Mouse (Mus musculus) liver, embryonic 13.5 days (tissue): ENCODE data around the gene Hnf4a. TPM values are rescaled to one million over a fixed set of nuclear protein-coding genes. Genes with fewer than 3 reads are reported as not detected.
A peak's percentile ranks its signal among the peaks of the same experiment; 100 is the strongest.

Source experiments
- ATAC-seq: fragments of 200-750 bp; cut with Nextera tagmentation; 2 replicates; pipeline ENCODE4 v1.8.0; 2017; ENCODE audit warnings: low read depth, mild to moderate bottlenecking, moderate number of reproducible peaks, moderate library complexity
- DNase-seq: peaks from one replicate; pipeline ENCODE4 v3.0.0; 2022
- H3K27ac ChIP-seq: fragments of 300-500 bp; sonication (generic); 2 replicates; pipeline ENCODE4 v1.5.1; 2015; ENCODE audit warnings: moderate library complexity, mild to moderate bottlenecking, inconsistent platforms
- H3K27me3 ChIP-seq: fragments of 300-500 bp; sonication (generic); 2 replicates; pipeline ENCODE4 v1.6.1; 2015; ENCODE audit warnings: mild to moderate bottlenecking, inconsistent platforms
- H3K36me3 ChIP-seq: fragments of 300-500 bp; sonication (generic); 2 replicates; pipeline ENCODE4 v1.6.1; 2015; ENCODE audit warnings: mild to moderate bottlenecking, inconsistent platforms
- H3K4me1 ChIP-seq: fragments of 300-500 bp; sonication (generic); replicated peaks from 2 replicates; pipeline ENCODE4 v1.6.1; 2015; ENCODE audit warnings: inconsistent platforms
- H3K4me2 ChIP-seq: fragments of 300-500 bp; sonication (generic); 2 replicates; pipeline ENCODE4 v1.6.1; 2015; ENCODE audit warnings: inconsistent platforms, mild to moderate bottlenecking, moderate library complexity
- H3K4me3 ChIP-seq: fragments of 300-500 bp; sonication (generic); replicated peaks from 2 replicates; pipeline ENCODE4 v1.5.1; 2015; ENCODE audit warnings: mild to moderate bottlenecking, inconsistent platforms
- H3K9ac ChIP-seq: fragments of 300-500 bp; sonication (generic); 2 replicates; pipeline ENCODE4 v1.6.1; 2015; ENCODE audit warnings: mild to moderate bottlenecking, inconsistent platforms
- H3K9me3 ChIP-seq: fragments of 300-500 bp; sonication (generic); replicated peaks from 2 replicates; pipeline ENCODE4 v1.6.1; 2016; ENCODE audit warnings: inconsistent platforms
- WGBS: fragments of 180-500 bp; shearing (Covaris S2); methylation state at CpG from one replicate; pipeline ENCODE4 v1.1.7; 2015; ENCODE audit not compliant: insufficient replicate concordance; 5-methylcytosine and 5-hydroxymethylcytosine counted together
- polyA plus RNA-seq: library from polyadenylated mRNA; unstranded; fragments of >200 nt; fragmentation: Nextera tagmentation; extraction: Ambion mirVana; gene quantifications from 2 replicates; pipeline ENCODE4 v1.2.1, GENCODE M21; 2015

Hnf4a gene
- polyA plus RNA-seq, 1 experiment from 2014 or later: 12.3 TPM

GRCm38 (mm10) chr2:163534958-163535524 lies 28.4 kb downstream of the Hnf4a start:
- peak overlapping the region; percentile 43; the same call in 1 of the 2 replicates for H3K9ac ChIP-seq
- H3K4me2 ChIP-seq: peak overlapping the region; percentile 55
- 7% methylated on average over 22 of the region's 22 CpGs for WGBS
- no peak overlapping the region for H3K27ac ChIP-seq
- DNase-seq (peak; percentile 57), ATAC-seq (peak; percentile 44)
- H3K27me3 ChIP-seq: no peaks in the 10 kb centered on the region
- H3K4me1 ChIP-seq: peaks cover 33% of the 10 kb centered on the region
- H3K36me3 ChIP-seq: no peaks in the 10 kb centered on the region
- no peaks in the 10 kb centered on the region for H3K9me3 ChIP-seq
- no peak overlapping the region for H3K4me3 ChIP-seq

- WGBS: 65% methylated on average over 5 of the region's 5 CpGs
- no peak for DNase-seq
- H3K4me2 ChIP-seq: no peak overlapping the region
Observed at GRCm38 (mm10) chr2:163537443-163537842, 30.8 kb downstream of the Hnf4a start.

GRCm38 (mm10) chr2:163538410-163538809 lies 31.8 kb downstream of the Hnf4a start:
- 66% methylated on average over 2 of the region's 2 CpGs for WGBS
- Histone ChIP-seq H3K27me3 (0 out of 2 replicates have a peak, but pooled peaks cover 3% of the 10 kb centered on the region), H3K36me3 (no peaks in the 10 kb centered on the region), H3K4me2 (no peak overlapping the region), H3K4me1 (peaks cover 60% of the 10 kb centered on the region), H3K9ac (no peak overlapping the region), H3K4me3 (no peak overlapping the region), H3K9me3 (no peaks in the 10 kb centered on the region), H3K27ac (peak overlapping the region; percentile 82)
- DNase-seq: no peak
- no peak for ATAC-seq

More at GRCm38 (mm10) chr2:163537443-163537842, 30.8 kb downstream of the Hnf4a start:
- H3K9ac ChIP-seq: no peak overlapping the region
- ATAC-seq: no peak
- 0 out of 2 replicates have a peak, but pooled peaks cover 3% of the 10 kb centered on the region for H3K27me3 ChIP-seq
- peaks cover 57% of the 10 kb centered on the region for H3K4me1 ChIP-seq
- no peaks in the 10 kb centered on the region for H3K9me3 ChIP-seq
- no peaks in the 10 kb centered on the region for H3K36me3 ChIP-seq
- H3K4me3 ChIP-seq: no peak overlapping the region
- peak overlapping the region; percentile 82 for H3K27ac ChIP-seq

GRCm38 (mm10) chr2:163539321-163540040 lies 32.9 kb downstream of the Hnf4a start:
- Histone ChIP-seq H3K36me3 (no peaks in the 10 kb centered on the region), H3K27me3 (0 out of 2 replicates have a peak, but pooled peaks cover 3% of the 10 kb centered on the region), H3K4me3 (no peak overlapping the region), H3K4me1 (peaks cover 60% of the 10 kb centered on the region), H3K9me3 (no peaks in the 10 kb centered on the region), H3K4me2 (peak overlapping the region; percentile 37), H3K9ac (no peak overlapping the region), H3K27ac (peak overlapping the region; percentile 82)
- ATAC-seq: peak; percentile 51
- DNase-seq: no peak
- 57% methylated on average over 13 of the region's 13 CpGs for WGBS

GRCm38 (mm10) chr2:163540231-163541117 lies 33.9 kb downstream of the Hnf4a start:
- peak overlapping the region; percentile 82 for H3K27ac ChIP-seq
- peak; percentile 24 for DNase-seq
- 0 out of 2 replicates have a peak, but pooled peaks cover 3% of the 10 kb centered on the region for H3K27me3 ChIP-seq
- 40% methylated on average over 9 of the region's 9 CpGs for WGBS
- no peak overlapping the region for H3K4me3 ChIP-seq
- no peak overlapping the region; the same call in 1 of the 2 replicates for H3K9ac ChIP-seq
- H3K36me3 ChIP-seq: no peaks in the 10 kb centered on the region
- H3K9me3 ChIP-seq: no peaks in the 10 kb centered on the region
- ATAC-seq: peak; percentile 80
- peaks cover 54% of the 10 kb centered on the region for H3K4me1 ChIP-seq
- H3K4me2 ChIP-seq: peak overlapping the region; percentile 37

- H3K4me2 ChIP-seq: peak overlapping the region; percentile 15; the same call in 1 of the 2 replicates
- WGBS: 43% methylated on average over 10 of the region's 10 CpGs
- 0 out of 2 replicates have a peak, but pooled peaks cover 3% of the 10 kb centered on the region for H3K27me3 ChIP-seq
Observed at GRCm38 (mm10) chr2:163541568-163542182, 35.1 kb downstream of the Hnf4a start.

GRCm38 (mm10) chr2:163542674-163543073 lies 36.1 kb downstream of the Hnf4a start:
- peaks cover 40% of the 10 kb centered on the region for H3K4me1 ChIP-seq
- no peak overlapping the region for H3K4me3 ChIP-seq
- no peak overlapping the region for H3K9ac ChIP-seq
- WGBS: 69% methylated on average over 10 of the region's 10 CpGs
- no peaks in the 10 kb centered on the region for H3K36me3 ChIP-seq
- no peak for ATAC-seq
- H3K4me2 ChIP-seq: no peak overlapping the region
- H3K27me3 ChIP-seq: 0 out of 2 replicates have a peak, but pooled peaks cover 3% of the 10 kb centered on the region
- no peak overlapping the region; the same call in 1 of the 2 replicates for H3K27ac ChIP-seq
- DNase-seq: no peak
- H3K9me3 ChIP-seq: no peaks in the 10 kb centered on the region

More at GRCm38 (mm10) chr2:163541568-163542182, 35.1 kb downstream of the Hnf4a start:
- no peak overlapping the region for H3K9ac ChIP-seq
- ATAC-seq (no peak), DNase-seq (no peak)
- no peak overlapping the region for H3K4me3 ChIP-seq
- H3K9me3 ChIP-seq: no peaks in the 10 kb centered on the region
- H3K4me1 ChIP-seq: peaks cover 42% of the 10 kb centered on the region
- no peaks in the 10 kb centered on the region for H3K36me3 ChIP-seq
- H3K27ac ChIP-seq: peak overlapping the region; percentile 82

- Histone ChIP-seq H3K27me3 (0 out of 2 replicates have a peak, but pooled peaks cover 2% of the 10 kb centered on the region), H3K4me3 (peak overlapping the region; percentile 42), H3K36me3 (no peaks in the 10 kb centered on the region), H3K9me3 (no peaks in the 10 kb centered on the region), H3K4me2 (no peak overlapping the region), H3K4me1 (peaks cover 19% of the 10 kb centered on the region), H3K9ac (peak overlapping the region; percentile 44), H3K27ac (peak overlapping the region; percentile 43; the same call in 1 of the 2 replicates)
- ATAC-seq (peak; percentile 79), DNase-seq (no peak)
- 52% methylated on average over 14 of the region's 14 CpGs for WGBS
Observed at GRCm38 (mm10) chr2:163546623-163547318, 40.2 kb downstream of the Hnf4a start.

- WGBS: 51% methylated on average over 6 of the region's 6 CpGs
Observed at GRCm38 (mm10) chr2:163548822-163549221, 42.2 kb downstream of the Hnf4a start.

GRCm38 (mm10) chr2:163549786-163550185 lies 43.2 kb downstream of the Hnf4a start:
- peak overlapping the region; percentile 42 for H3K4me3 ChIP-seq
- H3K4me1 ChIP-seq: peaks cover 34% of the 10 kb centered on the region
- H3K4me2 ChIP-seq: peak overlapping the region; percentile 52
- H3K27me3 ChIP-seq: no peaks in the 10 kb centered on the region
- H3K27ac ChIP-seq: no peak overlapping the region
- ATAC-seq (no peak), DNase-seq (no peak)
- peak overlapping the region; percentile 38; the same call in 1 of the 2 replicates for H3K9ac ChIP-seq
- no peaks in the 10 kb centered on the region for H3K9me3 ChIP-seq
- H3K36me3 ChIP-seq: peaks cover 9% of the 10 kb centered on the region; the same call in 1 of the 2 replicates
- WGBS: 65% methylated on average over 6 of the region's 6 CpGs

More at GRCm38 (mm10) chr2:163548822-163549221, 42.2 kb downstream of the Hnf4a start:
- Histone ChIP-seq H3K4me1 (peaks cover 28% of the 10 kb centered on the region), H3K9ac (peak overlapping the region; percentile 44), H3K4me3 (peak overlapping the region; percentile 42), H3K36me3 (peaks cover 9% of the 10 kb centered on the region; the same call in 1 of the 2 replicates), H3K27ac (peak overlapping the region; percentile 25; the same call in 1 of the 2 replicates), H3K9me3 (no peaks in the 10 kb centered on the region), H3K27me3 (no peaks in the 10 kb centered on the region), H3K4me2 (peak overlapping the region; percentile 52)
- DNase-seq (no peak), ATAC-seq (no peak)
